Mouse (Mus musculus) megakaryocyte-erythroid progenitor cell, adult 5-6 weeks (primary cell): Measurements from ENCODE around the gene Kalrn. TPM values are rescaled to one million over a fixed set of nuclear protein-coding genes. Genes with fewer than 3 reads are reported as not detected.

ENCODE experiments used
- ATAC-seq: replicated peaks from 2 replicates; pipeline ENCODE4 v1.8.0; 2016; ENCODE audit warnings: mild to moderate bottlenecking, inconsistent platforms; ENCODE audit not compliant: severe bottlenecking, poor library complexity, low FRiP score, low TSS enrichment
- total RNA-seq, 2 experiments: library from RNA; stranded (forward) in 1 of 2; stranded (reverse) in 1 of 2; fragments of 200-1000, 215-1000 nt in 1 of 2; fragments of >200 nt in 1 of 2; fragmentation: Nextera tagmentation in 1 of 2; gene quantifications; 2 replicates each; pipeline ENCODE4 v1.2.3; 2014 to 2017

The Kalrn gene
- total RNA-seq, 2 experiments from 2014 or later: 1.6 to 3.7 TPM

DNA sequence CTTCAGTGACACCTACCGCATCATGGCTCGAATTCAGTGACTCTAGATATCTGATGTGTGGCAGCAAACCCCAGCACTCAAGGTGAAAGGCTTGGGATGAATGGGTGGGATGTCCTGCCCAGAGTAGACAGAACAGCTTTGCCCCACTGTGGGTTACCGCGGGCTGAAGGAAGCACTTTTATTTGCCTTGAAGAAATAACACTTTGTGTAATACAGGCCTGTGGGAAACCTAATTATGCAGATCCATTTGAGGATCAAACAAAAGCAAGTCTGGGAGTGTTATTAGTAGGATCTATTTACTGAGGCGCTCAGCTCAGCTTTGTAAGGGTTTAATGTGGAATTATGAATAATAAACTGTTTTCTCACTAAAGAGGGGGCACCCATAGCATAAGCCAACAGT, 406.3 kb downstream of the Kalrn start:
- ATAC-seq: no peak

DNA sequence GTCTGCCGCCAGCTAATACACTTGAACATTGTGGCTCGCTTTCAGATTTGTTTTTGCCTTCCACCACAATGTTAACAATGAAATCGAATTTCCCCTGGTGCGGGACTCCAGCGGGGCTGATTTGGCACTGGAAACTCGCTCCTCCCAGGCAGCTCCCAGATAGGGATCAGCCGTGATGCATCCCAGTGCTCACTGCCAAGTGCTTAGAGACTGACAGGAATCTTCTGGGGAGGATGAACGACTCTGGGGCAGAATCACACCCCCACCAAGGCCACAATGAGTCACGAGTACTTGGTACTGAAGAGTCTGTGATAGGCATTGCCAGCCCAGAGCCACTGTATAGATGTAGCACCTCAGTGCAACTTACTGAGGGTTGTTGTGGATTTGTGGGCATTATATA, 410.2 kb downstream of the Kalrn start:
- ATAC-seq: no peak

GRCm38 (mm10) chr16:34159576-34159975, 413.8 kb downstream of the Kalrn start:
- ATAC-seq: no peak

DNA sequence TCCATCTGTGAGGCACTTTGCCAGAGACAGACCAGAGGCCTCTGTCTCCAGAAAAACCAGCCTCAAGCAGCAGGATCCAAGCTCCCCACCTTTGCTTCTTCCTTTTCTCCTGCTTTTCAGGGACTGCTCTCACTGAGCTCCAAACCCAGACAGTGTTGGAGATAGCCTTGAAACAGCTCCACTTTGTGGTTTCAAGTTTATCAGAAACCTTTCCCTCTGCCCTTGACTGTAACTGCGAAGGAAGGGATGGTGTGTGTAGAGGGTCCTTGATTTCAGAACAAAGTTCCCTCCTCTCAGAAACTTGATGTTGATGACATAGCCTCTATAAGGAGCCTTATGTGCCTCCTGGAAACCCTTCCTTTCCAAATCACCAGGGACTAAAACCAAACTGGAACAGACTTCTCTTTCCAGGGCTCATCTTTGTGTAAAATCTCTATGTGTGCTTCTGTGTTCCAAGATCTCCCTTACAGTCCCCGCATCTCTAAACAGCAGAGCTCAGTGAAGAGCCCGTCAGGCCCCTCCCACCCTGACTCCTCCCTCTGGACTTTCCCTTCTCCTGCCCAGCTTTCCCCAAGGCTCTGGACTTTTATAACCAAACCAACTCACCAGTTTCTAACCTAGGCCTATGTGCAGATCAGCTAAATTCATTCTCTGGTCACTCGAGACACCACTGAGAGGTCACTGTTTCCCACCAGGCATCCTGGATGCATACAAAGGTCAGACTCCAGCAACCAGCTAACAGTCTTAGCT, 415.8 kb downstream of the Kalrn start:
- no peak for ATAC-seq

- ATAC-seq: no peak
These were observed 417.6 kb downstream of the Kalrn start for GRCm38 (mm10) chr16:34155696-34156095.

GRCm38 (mm10) chr16:34154903-34155302, 418.4 kb downstream of the Kalrn start:
- ATAC-seq: no peak

DNA sequence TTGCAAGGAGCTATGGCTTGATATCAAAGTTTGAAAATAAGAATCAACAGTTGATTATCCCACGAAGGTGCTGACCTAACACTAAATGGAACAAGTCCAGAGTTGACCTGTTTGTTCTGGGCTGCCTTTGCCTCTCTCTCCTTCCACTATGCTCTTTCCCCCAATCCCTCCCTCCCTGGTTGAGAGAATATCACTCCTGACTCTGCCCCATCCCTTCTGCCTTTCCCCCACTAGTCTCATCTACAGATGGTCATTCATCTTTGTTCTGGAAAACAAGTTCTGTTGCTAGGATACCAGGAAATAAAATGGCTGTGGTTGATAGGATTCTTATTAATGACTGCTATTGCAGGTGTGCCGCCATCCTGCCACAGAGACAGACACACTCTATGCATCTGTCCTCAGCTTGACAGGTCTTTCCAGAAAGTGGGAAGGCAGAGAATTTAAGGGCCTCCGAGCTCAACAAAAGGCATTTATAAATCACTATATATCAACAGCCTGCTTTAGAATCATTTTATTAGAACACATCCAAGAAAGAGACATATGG, 421.7 kb downstream of the Kalrn start:
- ATAC-seq: no peak

DNA sequence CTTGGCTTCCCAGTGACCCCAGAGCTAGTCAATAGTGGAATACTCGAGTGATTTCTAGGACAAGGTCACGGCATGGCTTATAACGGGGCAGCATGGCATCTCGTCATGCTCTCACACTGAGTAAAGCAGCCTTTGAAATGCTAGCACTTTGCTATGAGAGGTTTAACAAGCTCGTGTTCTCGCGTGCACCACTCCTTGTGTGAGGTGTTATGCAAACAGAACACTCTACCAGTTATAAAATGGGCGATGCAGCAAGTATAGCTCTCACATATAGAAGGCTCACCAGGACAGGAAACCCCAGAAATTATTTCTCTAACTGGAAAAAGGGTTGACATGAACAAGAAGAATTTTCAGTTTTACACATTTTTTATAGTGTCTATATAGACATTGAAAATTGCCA, 431.7 kb downstream of the Kalrn start:
- no peak for ATAC-seq

- ATAC-seq: no peak
These were observed 438.3 kb downstream of the Kalrn start for GRCm38 (mm10) chr16:34135074-34135473.

DNA sequence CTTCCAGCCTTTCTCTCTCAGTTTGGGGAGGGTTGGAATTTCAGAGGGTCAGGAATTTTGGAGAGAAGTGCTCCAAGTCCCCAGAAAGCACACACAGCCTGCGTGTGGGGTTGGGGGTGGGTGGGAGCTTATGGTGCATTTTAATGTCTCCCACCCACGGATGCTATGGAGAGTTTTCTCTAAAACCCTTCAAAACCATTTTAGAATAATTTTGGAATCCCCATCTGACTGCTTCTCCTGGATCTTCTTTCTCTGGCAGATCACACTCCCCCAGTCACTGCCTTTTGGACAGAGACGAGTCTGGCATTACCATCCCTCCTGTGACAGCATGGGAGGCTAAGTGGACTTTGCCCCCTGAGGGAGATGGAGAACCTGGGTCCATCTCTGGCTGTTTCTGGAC, 438.7 kb downstream of the Kalrn start:
- ATAC-seq: no peak

DNA sequence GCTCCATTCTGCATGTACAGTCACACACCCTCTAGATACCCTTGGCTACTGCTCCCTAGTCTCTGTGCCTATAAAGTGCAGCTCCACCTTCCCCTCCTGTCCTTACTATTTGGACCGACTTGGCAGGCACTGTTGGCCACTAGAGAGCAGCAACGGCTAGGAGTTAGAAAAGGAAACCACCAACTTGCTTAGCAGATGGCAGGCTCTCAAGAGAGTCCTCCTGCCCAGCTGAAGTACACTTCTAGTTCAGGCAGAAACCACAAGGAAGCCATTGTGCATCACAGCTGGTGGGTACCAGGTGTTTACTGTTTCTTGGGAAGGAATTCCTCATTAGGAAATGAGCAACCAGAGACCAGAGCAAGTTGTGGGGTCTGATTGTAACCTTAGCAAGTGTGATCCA, 447.7 kb downstream of the Kalrn start:
- peak; percentile 94 for ATAC-seq

DNA sequence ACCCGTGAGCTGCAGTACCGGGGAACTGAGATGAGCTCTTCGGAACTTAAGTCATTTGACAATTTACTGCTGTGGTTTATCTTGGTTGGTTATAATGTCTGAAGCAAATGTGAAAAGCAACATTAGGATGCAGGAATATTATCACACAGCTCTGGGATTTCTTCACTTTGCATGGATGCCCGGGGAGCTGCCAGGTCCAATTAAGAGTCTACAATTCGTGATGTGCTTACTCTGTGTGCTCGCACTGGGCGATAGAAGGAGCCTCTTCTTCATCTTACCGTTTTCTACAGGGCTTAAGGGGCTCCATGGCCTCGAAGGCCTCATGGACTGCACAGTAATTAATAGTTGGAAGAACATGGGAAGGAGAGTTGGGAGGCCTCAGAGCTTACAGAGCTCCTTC, 450.8 kb downstream of the Kalrn start:
- ATAC-seq: no peak

DNA sequence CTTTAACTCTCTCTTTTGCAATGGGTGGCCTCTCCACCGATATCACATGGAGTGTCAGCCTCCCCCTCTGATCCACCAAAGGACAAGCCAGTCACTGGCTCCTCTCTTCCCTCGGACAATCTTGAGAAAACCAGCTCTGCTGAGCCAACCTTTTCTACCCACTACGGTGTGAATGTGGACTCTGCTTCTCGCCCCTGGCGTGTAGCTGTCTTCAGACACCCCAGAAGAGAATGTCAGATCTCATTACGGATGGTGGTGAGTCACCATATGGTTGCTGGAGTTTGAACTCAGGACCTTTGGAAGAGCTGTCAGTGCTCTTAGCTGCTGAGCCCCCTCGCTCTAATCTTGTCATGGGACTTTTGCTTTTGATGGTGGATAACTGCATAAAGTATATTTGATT, 452.0 kb downstream of the Kalrn start:
- no peak for ATAC-seq

- no peak for ATAC-seq
These were observed 452.5 kb downstream of the Kalrn start for GRCm38 (mm10) chr16:34120801-34121201.

DNA sequence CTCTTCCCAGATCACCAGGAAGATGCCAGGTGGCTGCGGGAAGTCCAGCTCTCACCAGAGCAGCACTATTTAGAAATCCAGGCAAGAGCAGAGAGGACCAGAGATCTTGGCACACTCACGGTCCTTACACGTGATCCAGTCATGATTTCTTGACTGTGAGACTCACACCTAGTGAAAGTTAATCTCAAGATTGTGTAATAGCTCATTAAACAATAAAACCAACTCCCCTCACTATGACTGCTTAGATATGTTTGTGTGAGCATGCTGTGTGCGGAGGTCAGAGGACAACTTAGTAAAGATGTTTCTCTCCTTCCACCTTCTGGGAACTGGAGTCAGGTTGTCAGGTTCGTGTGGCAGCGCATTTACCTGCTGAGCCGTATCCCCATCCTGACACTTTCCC, 453.5 kb downstream of the Kalrn start:
- ATAC-seq: no peak

- ATAC-seq: 0 out of 2 replicates have a peak, but pooled peaks have one; percentile 46
These were observed 454.0 kb downstream of the Kalrn start for GRCm38 (mm10) chr16:34119370-34119769.

DNA sequence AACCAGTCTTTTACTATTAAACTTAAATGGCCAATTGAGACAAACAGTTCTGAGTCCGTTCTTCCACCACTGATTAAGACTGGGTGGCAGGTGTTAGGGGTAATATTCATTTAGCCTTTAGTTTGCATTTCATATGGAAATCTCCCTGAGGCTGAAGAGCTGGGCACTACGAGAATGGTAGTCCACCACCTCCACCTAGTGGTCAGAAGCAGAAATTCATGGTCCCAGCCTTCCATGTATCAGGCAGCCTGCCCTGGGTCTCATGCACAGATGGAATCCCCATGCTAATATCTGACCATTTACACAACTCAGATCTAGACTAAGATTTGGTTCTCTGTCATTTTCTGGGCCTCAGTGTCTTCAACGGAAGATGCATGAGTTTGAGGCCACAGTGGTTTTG, 458.7 kb downstream of the Kalrn start:
- peak; percentile 86 for ATAC-seq

- no peak for ATAC-seq
These were observed 460.2 kb downstream of the Kalrn start for GRCm38 (mm10) chr16:34113150-34113549.

DNA sequence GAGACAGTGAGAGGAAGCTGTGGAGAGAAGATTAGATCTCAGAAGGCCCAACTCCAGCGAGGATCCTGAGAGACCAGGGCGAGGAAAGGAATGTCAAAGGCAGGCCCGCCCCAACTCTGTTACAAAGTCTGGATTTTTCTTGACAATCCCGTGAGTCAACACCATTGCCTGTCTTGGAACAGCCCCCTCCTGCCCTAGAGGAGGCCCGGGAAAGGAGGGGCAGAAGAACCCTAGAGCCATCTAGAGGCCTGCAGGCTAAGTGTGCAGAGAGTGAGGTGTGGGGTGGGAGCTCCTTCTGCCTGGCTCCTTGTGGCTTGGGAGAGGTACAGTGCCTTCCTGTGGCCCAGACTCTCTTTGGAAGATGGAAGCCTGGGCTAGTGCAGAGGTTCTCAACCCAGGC, 460.8 kb downstream of the Kalrn start:
- no peak for ATAC-seq

DNA sequence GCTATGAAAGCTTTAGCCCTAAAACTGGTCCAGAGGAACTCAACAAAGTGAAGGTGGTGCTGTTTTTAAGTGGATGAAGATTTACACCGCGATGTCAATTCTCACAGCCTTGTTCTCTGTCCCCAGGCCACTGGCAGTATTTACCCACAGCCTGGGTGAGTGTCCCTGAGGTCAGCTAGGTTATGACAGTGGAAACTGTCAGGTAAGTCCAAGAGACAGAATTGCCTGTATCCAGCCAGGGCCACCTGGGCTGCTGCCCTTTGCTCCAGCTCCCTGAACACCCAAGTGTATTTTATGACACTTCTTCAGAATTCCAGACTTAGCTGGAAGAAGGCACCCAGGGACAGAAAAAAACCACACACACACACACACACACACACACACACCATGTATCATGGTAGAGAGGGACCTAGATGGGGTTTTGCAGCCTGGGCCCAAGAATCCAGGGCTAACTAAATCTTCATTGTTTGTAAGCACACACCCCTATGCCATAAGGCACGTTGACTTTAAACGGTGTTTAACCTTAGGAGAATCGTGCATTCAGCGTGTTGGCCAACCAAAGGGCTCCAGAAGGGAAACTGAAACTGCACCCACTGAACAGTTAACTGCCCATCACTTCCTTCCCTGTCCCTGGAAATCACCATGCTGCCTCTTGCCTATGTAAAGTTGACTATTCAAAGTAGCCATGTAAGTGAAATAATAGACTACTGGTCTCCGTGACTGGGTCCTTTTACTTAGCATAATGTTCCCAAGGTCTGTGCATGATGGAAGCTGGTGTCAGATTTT, 462.3 kb downstream of the Kalrn start:
- no peak for ATAC-seq

DNA sequence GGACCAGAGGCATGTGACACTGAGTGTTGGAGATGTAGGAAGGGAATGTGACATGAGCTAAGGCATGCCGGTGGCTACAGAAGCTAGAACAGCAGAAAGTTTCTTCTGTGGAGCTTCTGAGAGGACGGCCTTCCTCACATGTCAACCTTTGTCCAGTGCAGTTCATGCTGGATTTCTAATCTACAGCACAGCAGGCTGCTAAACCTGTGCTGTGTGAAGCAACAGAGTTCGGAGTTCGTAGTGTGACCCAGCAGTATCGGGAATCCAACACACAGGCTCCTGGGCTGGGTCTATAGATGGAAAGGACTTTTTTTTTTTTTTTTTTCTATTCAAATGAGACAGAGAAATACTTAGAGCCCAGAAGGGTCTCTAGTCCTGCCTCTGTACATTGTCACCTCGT, 468.9 kb downstream of the Kalrn start:
- ATAC-seq: no peak
